Mouse (Mus musculus) hindbrain, embryonic 14.5 days (tissue): ENCODE data around the gene Sstr4. TPM values are rescaled to one million over a fixed set of nuclear protein-coding genes. Genes with fewer than 3 reads are reported as not detected.

Experiments used
- ATAC-seq: fragments of 200-750 bp; cut with Nextera tagmentation; 2 replicates; pipeline ENCODE4 v1.8.0; 2017; ENCODE audit warnings: moderate number of reproducible peaks, mild to moderate bottlenecking, moderate TSS enrichment, moderate library complexity; ENCODE audit not compliant: low FRiP score
- DNase-seq: peaks from one replicate; pipeline ENCODE4 v3.0.0-alpha.2; 2015; ENCODE audit warnings: low spot score
- H3K27ac ChIP-seq: fragments of 300-500 bp; sonication (generic); 2 replicates; pipeline ENCODE4 v1.5.1; 2014; ENCODE audit warnings: mild to moderate bottlenecking, moderate library complexity
- H3K27me3 ChIP-seq: fragments of 300-500 bp; sonication (generic); 2 replicates; pipeline ENCODE4 v1.6.1; 2014; ENCODE audit warnings: mild to moderate bottlenecking, low read length, mixed read lengths; ENCODE audit not compliant: control insufficient read depth, insufficient read depth
- H3K36me3 ChIP-seq: fragments of 300-500 bp; sonication (generic); replicated peaks from 2 replicates; pipeline ENCODE4 v1.6.1; 2014; ENCODE audit not compliant: control insufficient read depth, insufficient read depth
- H3K4me1 ChIP-seq: fragments of 300-500 bp; sonication (generic); replicated peaks from 2 replicates; pipeline ENCODE4 v1.6.1; 2014; ENCODE audit warnings: antibody characterized with exemption, low read length, mixed read lengths; ENCODE audit not compliant: control insufficient read depth, insufficient read depth
- H3K4me2 ChIP-seq: fragments of 300-500 bp; sonication (generic); replicated peaks from 2 replicates; pipeline ENCODE4 v1.6.1; 2014; ENCODE audit warnings: mild to moderate bottlenecking, moderate library complexity
- H3K4me3 ChIP-seq: fragments of 300-500 bp; sonication (generic); replicated peaks from 2 replicates; pipeline ENCODE4 v1.5.1; 2014; ENCODE audit warnings: mild to moderate bottlenecking, low read length
- H3K9ac ChIP-seq: fragments of 300-500 bp; sonication (generic); 2 replicates; pipeline ENCODE4 v1.6.1; 2014
- H3K9me3 ChIP-seq: fragments of 300-500 bp; sonication (generic); 2 replicates; pipeline ENCODE4 v1.6.1; 2016; ENCODE audit warnings: low read length; ENCODE audit not compliant: control insufficient read depth
- WGBS: fragments of 180-500 bp; shearing (Covaris S2); extraction: QIAGEN DNeasy Blood & Tissue Kit; methylation state at CpG from one replicate; pipeline ENCODE4 v1.1.7; 2014; 5-methylcytosine and 5-hydroxymethylcytosine counted together
- polyA plus RNA-seq: library from polyadenylated mRNA; unstranded; fragments of >200 nt; fragmentation: Nextera tagmentation; extraction: Ambion mirVana; gene quantifications from 2 replicates; pipeline ENCODE4 v1.2.1, GENCODE M21; 2014

The Sstr4 gene
- polyA plus RNA-seq, 1 experiment from 2014 or later, result 3.7 TPM

DNA sequence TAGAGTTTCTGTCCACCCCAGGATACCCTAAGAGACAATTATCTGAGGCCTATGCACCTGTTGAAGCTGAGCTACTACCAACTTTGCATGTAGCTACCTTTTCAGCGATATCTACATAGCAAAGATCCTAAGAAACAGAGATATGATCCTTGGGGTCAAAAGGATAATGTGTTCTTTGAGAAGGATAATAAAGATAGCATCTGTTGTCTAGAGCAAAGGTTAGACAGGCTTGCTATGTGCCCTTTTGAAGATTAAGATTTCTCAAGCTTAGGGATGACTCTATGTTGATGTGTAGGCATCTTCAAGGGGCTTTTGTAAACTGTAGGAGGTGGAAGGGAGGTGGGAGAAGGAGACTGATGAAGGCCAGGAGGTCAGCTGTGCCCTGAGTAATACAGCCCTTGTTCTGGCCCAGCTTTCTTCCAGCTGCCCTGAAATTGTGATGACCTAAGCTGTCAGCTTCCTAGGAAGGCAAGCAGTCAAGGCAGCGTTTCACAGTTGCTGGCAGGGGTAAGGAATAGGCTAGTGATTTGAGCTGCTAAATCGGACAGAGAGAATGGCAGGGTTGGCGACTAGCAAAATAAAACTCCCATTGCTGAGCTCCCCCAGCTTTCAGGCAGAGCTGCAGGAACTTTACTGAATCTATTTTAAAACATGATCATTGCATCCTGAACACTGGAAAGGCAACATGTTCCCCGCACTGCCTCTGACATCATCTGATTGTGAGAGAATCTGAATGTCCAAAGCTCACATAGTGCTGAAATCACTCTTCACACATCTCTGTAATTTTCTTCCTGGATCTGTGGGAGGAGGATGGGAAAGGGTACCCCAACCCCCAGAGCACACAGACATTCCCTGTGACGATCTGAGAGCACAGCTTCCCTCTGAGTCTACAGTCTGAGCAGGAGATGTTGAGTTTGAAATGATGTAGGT, 7.2 kb upstream of the Sstr4 start:
- WGBS, result 78% methylated on average over 6 of the region's 6 CpGs
- no peak for ATAC-seq
- Histone ChIP-seq H3K27ac (no peak overlapping the region), H3K9me3 (no peaks in the 10 kb centered on the region), H3K4me3 (no peak overlapping the region), H3K4me2 (no peak overlapping the region), H3K9ac (no peak overlapping the region), H3K36me3 (no peaks in the 10 kb centered on the region), H3K27me3 (no peaks in the 10 kb centered on the region), H3K4me1 (no peaks in the 10 kb centered on the region)
- DNase-seq, result no peak

DNA sequence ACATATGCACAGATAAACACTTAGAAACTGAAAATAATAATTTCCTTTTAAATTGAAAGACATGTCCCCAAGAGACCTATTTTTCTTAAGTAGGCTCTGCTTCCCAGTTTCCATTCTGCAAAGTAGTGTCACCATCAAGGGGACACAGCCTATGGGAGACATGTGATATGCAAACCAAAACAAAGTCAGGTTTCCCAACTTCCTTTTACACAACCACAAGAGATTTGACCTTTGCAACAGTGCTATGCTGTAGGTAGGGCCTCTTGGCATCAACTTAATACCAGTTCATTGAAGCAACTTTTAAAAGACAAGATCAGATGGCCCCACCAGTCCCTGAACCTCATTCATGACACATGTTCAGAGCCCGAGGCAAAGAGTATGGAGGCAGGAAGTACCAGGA, 2.0 kb upstream of the Sstr4 start:
- no peak overlapping the region for H3K4me2 ChIP-seq
- DNase-seq, result no peak
- H3K4me3 ChIP-seq, result no peak overlapping the region
- 0 out of 2 replicates have a peak, but pooled peaks cover 7% of the 10 kb centered on the region for H3K4me1 ChIP-seq
- WGBS, result 83% methylated on average over 1 of the region's 1 CpGs
- no peaks in the 10 kb centered on the region for H3K36me3 ChIP-seq
- H3K27ac ChIP-seq, result no peak overlapping the region
- H3K9ac ChIP-seq, result no peak overlapping the region
- no peaks in the 10 kb centered on the region for H3K9me3 ChIP-seq
- peaks cover 32% of the 10 kb centered on the region for H3K27me3 ChIP-seq
- ATAC-seq, result no peak

DNA sequence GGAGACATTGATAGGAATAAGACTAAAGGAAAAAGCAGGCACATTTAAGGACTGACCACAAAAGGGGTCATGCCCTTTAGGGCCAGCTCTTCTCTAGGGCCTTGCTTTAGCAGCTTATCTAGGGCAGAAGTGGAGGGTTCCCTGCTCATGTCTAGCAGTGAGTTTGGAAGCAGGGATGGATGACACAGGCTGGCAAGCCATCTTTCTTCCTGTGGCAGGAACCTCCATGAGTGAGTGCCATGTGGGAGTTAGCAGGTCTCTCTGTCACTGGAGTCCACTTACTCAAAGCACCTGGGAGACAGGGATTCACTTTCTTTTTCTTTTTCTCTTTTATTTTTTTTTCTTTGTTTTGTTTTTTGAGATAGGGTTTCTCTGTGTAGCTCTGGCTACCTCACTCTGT, 1.3 kb upstream of the Sstr4 start:
- ATAC-seq, result no peak
- 0 out of 2 replicates have a peak, but pooled peaks cover 7% of the 10 kb centered on the region for H3K4me1 ChIP-seq
- H3K9me3 ChIP-seq, result no peaks in the 10 kb centered on the region
- DNase-seq, result no peak
- H3K4me2 ChIP-seq, result no peak overlapping the region
- no peak overlapping the region for H3K9ac ChIP-seq
- H3K36me3 ChIP-seq, result no peaks in the 10 kb centered on the region
- no peak overlapping the region for H3K4me3 ChIP-seq
- peaks cover 35% of the 10 kb centered on the region for H3K27me3 ChIP-seq
- H3K27ac ChIP-seq, result no peak overlapping the region

GRCm38 (mm10) chr2:148396209-148396608, 1.1 kb downstream of the Sstr4 start:
- Histone ChIP-seq H3K9ac (no peak overlapping the region), H3K36me3 (no peaks in the 10 kb centered on the region), H3K4me1 (0 out of 2 replicates have a peak, but pooled peaks cover 7% of the 10 kb centered on the region), H3K4me2 (peak overlapping the region; percentile 81), H3K27me3 (peaks cover 35% of the 10 kb centered on the region), H3K27ac (no peak overlapping the region), H3K9me3 (no peaks in the 10 kb centered on the region), H3K4me3 (no peak overlapping the region)
- DNase-seq (no peak), ATAC-seq (peak; percentile 5; the same call in 1 of the 2 replicates)
- WGBS, result 65% methylated on average over 10 of the region's 10 CpGs

- ATAC-seq, result no peak
- Histone ChIP-seq H3K9me3 (no peaks in the 10 kb centered on the region), H3K27me3 (peaks cover 35% of the 10 kb centered on the region), H3K36me3 (no peaks in the 10 kb centered on the region), H3K9ac (no peak overlapping the region), H3K27ac (no peak overlapping the region), H3K4me3 (no peak overlapping the region), H3K4me1 (0 out of 2 replicates have a peak, but pooled peaks cover 7% of the 10 kb centered on the region), H3K4me2 (0 out of 2 replicates have a peak overlapping the region, but pooled peaks have one; percentile 81)
- 74% methylated on average over 11 of the region's 11 CpGs for WGBS
- no peak for DNase-seq
Measured at GRCm38 (mm10) chr2:148397015-148397783, 2.1 kb downstream of the Sstr4 start.

- no peak overlapping the region for H3K27ac ChIP-seq
- WGBS, result 82% methylated on average over 1 of the region's 1 CpGs
- DNase-seq (no peak), ATAC-seq (no peak)
- 0 out of 2 replicates have a peak, but pooled peaks cover 7% of the 10 kb centered on the region for H3K4me1 ChIP-seq
- H3K36me3 ChIP-seq, result no peaks in the 10 kb centered on the region
- H3K27me3 ChIP-seq, result peaks cover 35% of the 10 kb centered on the region
- no peak overlapping the region for H3K4me3 ChIP-seq
- H3K9ac ChIP-seq, result no peak overlapping the region
- H3K4me2 ChIP-seq, result no peak overlapping the region
- no peaks in the 10 kb centered on the region for H3K9me3 ChIP-seq
Measured at GRCm38 (mm10) chr2:148397784-148398100, 2.6 kb downstream of the Sstr4 start.

- no peaks in the 10 kb centered on the region for H3K9me3 ChIP-seq
- H3K9ac ChIP-seq, result no peak overlapping the region
- DNase-seq (no peak), ATAC-seq (no peak)
- WGBS, result 92% methylated on average over 5 of the region's 5 CpGs
- 0 out of 2 replicates have a peak, but pooled peaks cover 7% of the 10 kb centered on the region for H3K4me1 ChIP-seq
- H3K36me3 ChIP-seq, result no peaks in the 10 kb centered on the region
- H3K27ac ChIP-seq, result no peak overlapping the region
- H3K27me3 ChIP-seq, result peaks cover 26% of the 10 kb centered on the region
- no peak overlapping the region for H3K4me3 ChIP-seq
- no peak overlapping the region for H3K4me2 ChIP-seq
Measured at GRCm38 (mm10) chr2:148398901-148399685, 3.9 kb downstream of the Sstr4 start.

DNA sequence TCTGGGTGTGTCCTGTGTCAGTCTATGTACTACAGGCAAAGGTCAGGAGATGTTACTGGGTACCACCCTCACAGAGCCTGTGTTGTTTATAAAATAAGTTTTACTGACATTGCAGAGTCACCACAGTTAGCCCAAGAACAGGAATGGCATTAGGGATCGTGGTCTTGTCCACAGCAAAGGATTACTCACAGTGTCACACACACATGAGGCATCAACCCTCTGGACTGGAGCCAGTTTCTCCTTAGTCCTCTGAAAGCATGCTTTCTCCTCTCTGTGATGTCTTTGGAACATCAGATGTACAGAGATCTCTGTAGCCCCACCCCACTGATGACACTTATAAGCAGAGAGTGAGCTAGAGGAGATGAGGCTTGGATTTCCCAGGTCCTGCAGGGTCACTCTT, 7.1 kb downstream of the Sstr4 start:
- Histone ChIP-seq H3K4me2 (no peak overlapping the region), H3K27me3 (peaks cover 31% of the 10 kb centered on the region), H3K9ac (no peak overlapping the region), H3K4me1 (peaks cover 13% of the 10 kb centered on the region), H3K9me3 (no peaks in the 10 kb centered on the region), H3K27ac (no peak overlapping the region), H3K36me3 (no peaks in the 10 kb centered on the region), H3K4me3 (no peak overlapping the region)
- 82% methylated on average over 1 of the region's 1 CpGs for WGBS
- no peak for DNase-seq
- no peak for ATAC-seq

GRCm38 (mm10) chr2:148404906-148405305, 9.8 kb downstream of the Sstr4 start:
- Histone ChIP-seq H3K27ac (no peak overlapping the region), H3K4me1 (peaks cover 23% of the 10 kb centered on the region), H3K27me3 (peaks cover 48% of the 10 kb centered on the region), H3K9ac (no peak overlapping the region), H3K4me2 (no peak overlapping the region), H3K4me3 (no peak overlapping the region), H3K9me3 (no peaks in the 10 kb centered on the region), H3K36me3 (no peaks in the 10 kb centered on the region)
- ATAC-seq (no peak), DNase-seq (no peak)
- WGBS, result 73% methylated on average over 5 of the region's 5 CpGs
